Mouse (Mus musculus): Measurements from ENCODE around the gene Sun3.

- TF ChIP-seq CTCF (IDR thresholded peaks at IDR 0.05; ENCODE audit: low read depth) (no peak), EP300 (optimal IDR thresholded peaks at IDR 0.05) (no peak)
Observed at GRCm38 (mm10) chr11:9076444-9076843, 27.7 kb upstream of the Sun3 start.

All from stomach, postnatal 0 days (tissue).